Mouse (Mus musculus): Measurements from ENCODE around the gene Gpm6a. TPM values are rescaled to one million over a fixed set of nuclear protein-coding genes. Genes with fewer than 3 reads are reported as not detected.

Gene Gpm6a
- total and polyA plus RNA-seq, 3 experiments, result not detected

DNA sequence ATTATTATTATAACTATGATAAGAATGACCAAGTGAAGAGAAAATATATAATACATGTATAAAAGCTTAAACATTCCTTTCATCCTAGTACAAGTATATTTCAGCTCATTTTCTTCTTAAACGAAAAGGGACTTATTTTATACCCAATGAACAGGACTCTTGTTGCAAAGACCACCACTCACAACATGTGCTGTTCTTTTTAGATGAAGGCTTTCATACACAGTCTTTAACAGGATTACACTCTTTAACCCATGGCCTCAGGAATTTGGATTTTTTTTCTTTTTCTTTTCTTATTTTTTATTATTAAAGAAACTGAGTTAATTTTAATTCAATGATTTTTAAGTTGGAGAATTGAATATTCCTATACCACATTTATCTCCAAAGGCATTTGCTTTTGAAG is 20.4 kb downstream of the Gpm6a start:
- no peak for DNase-seq (ENCODE audit: low read depth, low spot score)
- H3K9me3 ChIP-seq (replicated peaks; ENCODE audit: insufficient read depth, low read length), result no peaks in the 10 kb centered on the region
- no peak for TF ChIP-seq CTCF (IDR thresholded peaks at IDR 0.05 in 2 of 3, conservative IDR thresholded peaks at IDR 0.05 in 1 of 3; ENCODE audit: control insufficient read depth in 1 of 3, insufficient read depth in 1 of 3, low read depth in 2 of 3, low read length in 3 of 3, poor library complexity in 1 of 3, severe bottlenecking in 1 of 3)
- TF ChIP-seq USF2 (IDR thresholded peaks at IDR 0.05; ENCODE audit: borderline replicate concordance in 1 of 2, insufficient read depth in 1 of 2, low read depth in 1 of 2, low read length in 2 of 2), result no peak
- no peak for TF ChIP-seq ZMIZ1 (IDR thresholded peaks at IDR 0.05; ENCODE audit: low read depth, low read length)
- no peak for TF ChIP-seq MAFK (IDR thresholded peaks at IDR 0.05; ENCODE audit: borderline replicate concordance, low read depth, low read length)
- TF ChIP-seq ZKSCAN1 (IDR thresholded peaks at IDR 0.05; ENCODE audit: low read depth, low read length), result no peak
- no peak for TF ChIP-seq SIN3A (IDR thresholded peaks at IDR 0.05; ENCODE audit: low read length)
- TF ChIP-seq MYB (IDR thresholded peaks at IDR 0.05; ENCODE audit: low read depth, low read length), result no peak
- no peak for TF ChIP-seq MAZ (IDR thresholded peaks at IDR 0.05; ENCODE audit: low read depth, low read length)
- no peak for TF ChIP-seq UBTF (IDR thresholded peaks at IDR 0.05; ENCODE audit: borderline replicate concordance, insufficient read depth, low read depth, low read length)
- no peak for TF ChIP-seq NRF1 (IDR thresholded peaks at IDR 0.05; ENCODE audit: insufficient read depth, low read depth, low read length, poor library complexity, severe bottlenecking)
- no peak for TF ChIP-seq MAX (IDR thresholded peaks at IDR 0.05; ENCODE audit: low read length)
- no peak for TF ChIP-seq TBP (IDR thresholded peaks at IDR 0.05; ENCODE audit: low read depth, low read length)
- TF ChIP-seq POLR2AphosphoS2 (IDR thresholded peaks at IDR 0.05; ENCODE audit: low read length), result no peak
- TF ChIP-seq ETS1 (IDR thresholded peaks at IDR 0.05; ENCODE audit: low read depth, low read length), result no peak
- TF ChIP-seq NELFE (IDR thresholded peaks at IDR 0.05; ENCODE audit: low read depth, low read length), result no peak
- no peak for TF ChIP-seq TAL1 (IDR thresholded peaks at IDR 0.05; ENCODE audit: low read length)
- no peaks in the 10 kb centered on the region for H3K27me3 ChIP-seq (ENCODE audit: control insufficient read depth in 1 of 2, insufficient read depth in 2 of 2, low read length in 2 of 2)
- H3K36me3 ChIP-seq (ENCODE audit: control insufficient read depth in 1 of 2, insufficient read depth in 2 of 2, low read length in 2 of 2), result no peaks in the 10 kb centered on the region
- no peak overlapping the region for H3K4me3 ChIP-seq (ENCODE audit: control insufficient read depth in 1 of 2, insufficient read depth in 1 of 2, low read depth in 2 of 2, low read length in 2 of 2)
- no peaks in the 10 kb centered on the region for H3K79me2 ChIP-seq (ENCODE audit: control insufficient read depth, insufficient read depth, low read length, poor library complexity)
- H3K9ac ChIP-seq (ENCODE audit: control insufficient read depth, low read depth, low read length, poor library complexity, severe bottlenecking), result no peak overlapping the region
- no peaks in the 10 kb centered on the region for H3K4me1 ChIP-seq (ENCODE audit: control insufficient read depth in 1 of 2, insufficient read depth in 2 of 2, low read length in 2 of 2)
- no peak overlapping the region for H3K27ac ChIP-seq (ENCODE audit: control insufficient read depth, low read depth, low read length)

DNA sequence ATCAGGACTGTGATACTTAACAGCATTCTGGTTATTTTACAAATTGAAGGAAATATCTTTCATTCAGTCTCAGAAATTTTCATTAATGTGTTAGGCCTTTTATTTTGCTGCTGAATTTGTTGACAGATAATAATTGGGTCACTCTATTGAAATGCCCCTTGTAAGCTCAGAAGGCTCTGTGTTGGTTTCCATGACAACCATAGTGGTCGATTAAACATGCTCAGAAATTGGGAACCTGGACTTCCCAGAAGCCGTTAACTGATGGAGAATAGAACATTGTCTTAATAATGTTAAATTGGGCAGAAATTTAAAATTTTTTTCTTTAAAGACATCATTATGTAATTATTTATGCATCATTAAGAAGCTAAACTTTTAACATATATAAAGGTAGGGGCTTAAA is 20.9 kb downstream of the Gpm6a start:
- no peak overlapping the region for H3K9ac ChIP-seq (ENCODE audit: control insufficient read depth, low read depth, low read length, poor library complexity, severe bottlenecking)
- H3K27me3 ChIP-seq (ENCODE audit: control insufficient read depth in 1 of 2, insufficient read depth in 2 of 2, low read length in 2 of 2), result no peaks in the 10 kb centered on the region
- no peak overlapping the region for H3K27ac ChIP-seq (ENCODE audit: control insufficient read depth, low read depth, low read length)
- no peak for TF ChIP-seq CHD2 (IDR thresholded peaks at IDR 0.05; ENCODE audit: low read length)
- no peak for TF ChIP-seq TAL1 (IDR thresholded peaks at IDR 0.05; ENCODE audit: low read length)
- no peak for TF ChIP-seq NELFE (IDR thresholded peaks at IDR 0.05; ENCODE audit: low read depth, low read length)
- no peak for TF ChIP-seq GATA1 (IDR thresholded peaks at IDR 0.05; ENCODE audit: low read depth, low read length)
- TF ChIP-seq MXI1 (IDR thresholded peaks at IDR 0.05; ENCODE audit: low read depth, low read length), result no peak
- TF ChIP-seq KAT2A (conservative IDR thresholded peaks at IDR 0.05; ENCODE audit: low read depth, low read length), result no peak
- no peak for TF ChIP-seq MAZ (IDR thresholded peaks at IDR 0.05; ENCODE audit: low read depth, low read length)
- no peak for TF ChIP-seq NRF1 (IDR thresholded peaks at IDR 0.05; ENCODE audit: insufficient read depth, low read depth, low read length, poor library complexity, severe bottlenecking)
- TF ChIP-seq SIN3A (IDR thresholded peaks at IDR 0.05; ENCODE audit: low read length), result no peak
- no peak for TF ChIP-seq MYC (IDR thresholded peaks at IDR 0.05; ENCODE audit: low read depth, low read length)
- TF ChIP-seq ELF1 (IDR thresholded peaks at IDR 0.05; ENCODE audit: low read depth, low read length), result no peak
- no peak for TF ChIP-seq ETS1 (IDR thresholded peaks at IDR 0.05; ENCODE audit: low read depth, low read length)
- TF ChIP-seq ZNF384 (IDR thresholded peaks at IDR 0.05; ENCODE audit: low read depth, low read length), result no peak
- no peaks in the 10 kb centered on the region for H3K4me1 ChIP-seq (ENCODE audit: control insufficient read depth in 1 of 2, insufficient read depth in 2 of 2, low read length in 2 of 2)
- DNase-seq (ENCODE audit: low read depth, low spot score), result no peak
- no peaks in the 10 kb centered on the region for H3K9me3 ChIP-seq (replicated peaks; ENCODE audit: insufficient read depth, low read length)
- no peak overlapping the region for H3K4me3 ChIP-seq (ENCODE audit: control insufficient read depth in 1 of 2, insufficient read depth in 1 of 2, low read depth in 2 of 2, low read length in 2 of 2)
- H3K36me3 ChIP-seq (ENCODE audit: control insufficient read depth in 1 of 2, insufficient read depth in 2 of 2, low read length in 2 of 2), result no peaks in the 10 kb centered on the region
- H3K79me2 ChIP-seq (ENCODE audit: control insufficient read depth, insufficient read depth, low read length, poor library complexity), result no peaks in the 10 kb centered on the region

Measured in MEL (cell line).